Mouse (Mus musculus) forebrain, embryonic 16.5 days (tissue): ENCODE measurements around the gene Klk1b4. TPM values are rescaled to one million over a fixed set of nuclear protein-coding genes. Genes with fewer than 3 reads are reported as not detected.
"Not testable (repeated sequence)": the region's sequence is repeated elsewhere in the genome, so short reads cannot be mapped to it uniquely, and the experiment has no call there.

Source experiments
- ATAC-seq: fragments of 200-750 bp; cut with Nextera tagmentation; 2 replicates; pipeline ENCODE4 v1.8.0; 2017; ENCODE audit warnings: mild to moderate bottlenecking, moderate library complexity
- H3K27ac ChIP-seq: fragments of 300-500 bp; sonication (generic); 2 replicates; pipeline ENCODE4 v1.5.1; 2014; ENCODE audit warnings: low read length, control low read depth
- H3K27me3 ChIP-seq: fragments of 300-500 bp; sonication (generic); replicated peaks from 2 replicates; pipeline ENCODE4 v1.6.1; 2014; ENCODE audit warnings: low read length; ENCODE audit not compliant: control insufficient read depth, insufficient read depth
- H3K36me3 ChIP-seq: fragments of 300-500 bp; sonication (generic); 2 replicates; pipeline ENCODE4 v1.6.1; 2014; ENCODE audit not compliant: control insufficient read depth, insufficient read depth
- H3K4me1 ChIP-seq: fragments of 300-500 bp; sonication (generic); replicated peaks from 2 replicates; pipeline ENCODE4 v1.6.1; 2014; ENCODE audit warnings: low read length; ENCODE audit not compliant: control insufficient read depth, insufficient read depth
- H3K4me2 ChIP-seq: fragments of 300-500 bp; sonication (generic); 2 replicates; pipeline ENCODE4 v1.6.1; 2014; ENCODE audit warnings: mild to moderate bottlenecking, low read length, control low read depth
- H3K4me3 ChIP-seq: fragments of 300-500 bp; sonication (generic); replicated peaks from 2 replicates; pipeline ENCODE4 v1.5.1; 2014; ENCODE audit warnings: mild to moderate bottlenecking, low read length, control low read depth
- H3K9ac ChIP-seq: fragments of 300-500 bp; sonication (generic); replicated peaks from 2 replicates; pipeline ENCODE4 v1.6.1; 2014; ENCODE audit warnings: low read depth, low read length, control low read depth
- H3K9me3 ChIP-seq: fragments of 300-500 bp; sonication (generic); 2 replicates; pipeline ENCODE4 v1.6.1; 2016; ENCODE audit warnings: low read length; ENCODE audit not compliant: control insufficient read depth
- WGBS: fragments of 180-500 bp; shearing (Covaris S2); extraction: QIAGEN DNeasy Blood & Tissue Kit; methylation state at CpG from one replicate; pipeline ENCODE4 v1.1.7; 2014; 5-methylcytosine and 5-hydroxymethylcytosine counted together
- polyA plus RNA-seq: library from polyadenylated mRNA; unstranded; fragments of >200 nt; fragmentation: Nextera tagmentation; extraction: Ambion mirVana; gene quantifications from 2 replicates; pipeline ENCODE4 v1.2.1, GENCODE M21; 2015

Gene Klk1b4
- polyA plus RNA-seq, 1 experiment from 2014 or later = not detected

DNA sequence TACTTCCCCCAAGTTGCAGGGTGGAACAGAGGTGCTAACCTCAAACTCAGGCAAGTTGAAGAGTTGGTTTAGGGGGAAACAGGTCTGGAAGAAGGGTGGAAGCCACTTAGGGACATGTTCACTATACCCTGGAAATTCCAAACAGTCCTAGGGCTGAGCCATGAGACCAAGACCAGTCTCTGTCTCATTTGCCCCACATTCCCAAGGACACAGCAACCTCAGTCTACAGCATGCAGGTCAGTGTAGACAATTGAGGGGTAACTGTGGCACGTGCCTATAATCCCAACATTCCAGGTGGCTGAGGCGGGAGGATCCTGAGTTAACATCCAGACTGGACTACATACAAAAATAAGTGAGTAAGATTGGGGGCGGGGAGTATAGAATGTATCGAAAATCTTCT lies 42.0 kb downstream of the Klk1b4 start:
- WGBS = 95% methylated on average over 4 of the region's 4 CpGs
- Histone ChIP-seq H3K27ac (no peak overlapping the region), H3K9ac (no peak overlapping the region), H3K36me3 (peaks cover 31% of the 10 kb centered on the region), H3K4me1 (peaks cover 25% of the 10 kb centered on the region), H3K9me3 (no peaks in the 10 kb centered on the region), H3K4me3 (no peak overlapping the region), H3K4me2 (no peak overlapping the region), H3K27me3 (no peaks in the 10 kb centered on the region)
- ATAC-seq = no peak

DNA sequence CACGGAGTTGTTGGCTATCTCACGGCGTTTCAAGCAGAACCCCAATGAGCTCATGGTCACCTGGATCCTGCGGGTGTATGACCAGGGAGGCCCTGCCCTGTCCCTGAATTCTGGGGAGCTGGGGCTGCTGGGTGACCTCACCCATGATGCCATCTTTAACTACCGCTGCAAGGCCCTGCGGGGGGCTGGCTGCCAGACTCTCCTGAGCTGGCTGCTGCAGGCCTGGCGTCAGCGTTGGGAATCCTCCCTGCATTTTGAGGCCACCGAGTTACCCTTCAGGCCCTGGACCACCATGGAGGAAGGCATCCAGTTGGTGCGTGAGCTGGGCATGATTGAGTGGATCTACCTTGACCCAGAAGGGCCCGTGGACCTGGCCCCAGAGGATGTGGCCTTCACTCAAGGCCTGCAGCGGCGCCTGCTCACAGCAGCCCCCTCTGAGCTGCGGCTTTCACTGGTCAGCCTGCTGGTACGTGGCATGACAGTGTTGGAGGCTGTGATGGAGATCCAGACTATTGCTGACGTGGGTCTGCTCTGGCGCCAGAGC lies 43.6 kb downstream of the Klk1b4 start:
- Histone ChIP-seq H3K36me3 (peaks cover 31% of the 10 kb centered on the region), H3K4me1 (peaks cover 20% of the 10 kb centered on the region)
- H3K9me3 ChIP-seq, H3K4me3 ChIP-seq, H3K27me3 ChIP-seq, H3K9ac ChIP-seq, H3K4me2 ChIP-seq, H3K27ac ChIP-seq, ATAC-seq: not testable (repeated sequence)
- WGBS = 90% methylated on average over 17 of the region's 17 CpGs

DNA sequence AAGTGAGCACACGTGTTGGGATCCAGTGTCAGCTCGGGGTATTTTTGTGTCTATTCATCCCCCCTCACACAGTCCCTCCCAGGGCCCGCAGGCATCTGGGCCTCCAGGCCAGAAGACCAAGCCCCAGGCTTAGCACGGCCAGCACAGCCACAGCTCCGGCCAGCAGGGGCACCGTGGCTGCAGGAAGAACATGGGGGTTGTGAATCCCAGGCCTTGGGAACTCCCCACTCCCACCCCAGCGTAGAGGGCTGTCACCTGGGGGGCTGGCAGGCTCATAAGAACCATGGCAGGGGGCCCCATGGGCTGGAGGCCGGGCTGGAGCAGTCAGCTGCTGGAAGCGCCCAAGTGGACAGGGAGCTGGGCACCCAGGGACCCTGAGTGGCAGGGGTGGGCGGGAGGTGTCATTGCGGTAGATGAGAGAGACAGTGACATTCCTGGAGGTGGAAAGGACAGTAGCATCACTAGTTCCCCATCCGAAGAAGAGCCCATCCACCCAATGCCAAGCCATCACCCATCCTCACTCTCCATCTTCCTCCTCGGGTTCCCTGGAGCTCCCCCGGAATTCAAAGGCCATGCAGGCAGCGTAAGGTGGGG lies 45.9 kb downstream of the Klk1b4 start:
- H3K9ac ChIP-seq = no peak overlapping the region
- peaks cover 12% of the 10 kb centered on the region for H3K4me1 ChIP-seq
- H3K4me2 ChIP-seq = no peak overlapping the region
- no peak for ATAC-seq
- H3K4me3 ChIP-seq = no peak overlapping the region
- H3K36me3 ChIP-seq = peaks cover 29% of the 10 kb centered on the region
- H3K27ac ChIP-seq = no peak overlapping the region
- 67% methylated on average over 15 of the region's 15 CpGs for WGBS
- H3K27me3 ChIP-seq = no peaks in the 10 kb centered on the region
- no peaks in the 10 kb centered on the region for H3K9me3 ChIP-seq

DNA sequence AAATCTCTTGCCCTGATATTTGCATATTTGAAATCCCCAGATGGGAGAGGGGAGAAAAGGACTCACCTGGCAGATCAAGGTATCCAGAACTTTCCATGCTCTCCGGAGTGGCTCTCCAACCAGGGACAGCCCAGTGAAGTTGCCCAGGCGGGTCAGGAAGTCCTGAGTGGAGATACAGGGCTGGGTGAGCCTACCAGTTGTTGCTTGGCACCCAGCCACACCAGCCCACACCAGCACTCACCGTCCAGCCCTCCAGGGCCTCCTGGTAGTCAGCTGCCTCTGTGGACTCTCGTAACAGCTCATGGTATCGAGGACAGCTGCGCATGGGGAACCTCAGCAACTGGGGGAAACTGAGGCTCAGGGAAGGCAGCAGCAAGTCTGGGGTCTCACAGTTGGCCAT lies 47.7 kb downstream of the Klk1b4 start:
- Histone ChIP-seq H3K27me3 (no peaks in the 10 kb centered on the region), H3K9ac (no peak overlapping the region), H3K36me3 (peaks cover 15% of the 10 kb centered on the region), H3K4me1 (0 out of 2 replicates have a peak, but pooled peaks cover 3% of the 10 kb centered on the region), H3K4me2 (no peak overlapping the region), H3K4me3 (no peak overlapping the region), H3K9me3 (no peaks in the 10 kb centered on the region), H3K27ac (no peak overlapping the region)
- WGBS = 82% methylated on average over 6 of the region's 6 CpGs
- ATAC-seq = no peak

DNA sequence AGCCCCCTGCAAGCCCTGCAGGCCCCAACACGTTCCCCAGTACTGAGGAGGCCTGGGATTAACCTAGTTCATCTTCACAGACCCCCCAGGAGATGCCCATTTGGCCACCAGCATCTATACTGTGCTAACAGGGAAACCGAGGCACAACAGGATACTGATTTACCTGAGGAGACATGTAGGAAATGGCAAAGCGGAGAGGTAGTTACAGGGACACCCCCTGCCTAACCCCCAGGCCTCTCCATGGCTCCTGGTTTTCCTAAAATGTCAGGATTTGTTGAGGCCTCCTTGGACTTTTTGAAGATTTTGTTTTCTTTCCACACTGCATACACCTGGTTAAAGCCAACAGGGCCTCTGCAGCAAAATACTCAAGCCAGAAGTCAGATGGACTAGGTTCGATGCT lies 50.0 kb downstream of the Klk1b4 start, which contains the start of gene Acp4:
Gene Acp4, minus strand, starts transcription at position 101 of the 400 bp plus-strand sequence.
- H3K4me2 ChIP-seq = no peak within 1 kb of the TSS
- H3K9me3 ChIP-seq = no peaks in the 10 kb centered on the region
- no peak within 1 kb of the TSS for H3K9ac ChIP-seq
- peaks cover 4% of the 10 kb centered on the region; the same call in 1 of the 2 replicates for H3K27me3 ChIP-seq
- H3K36me3 ChIP-seq = peaks cover 7% of the 10 kb centered on the region
- 79% methylated on average over 4 of the region's 4 CpGs for WGBS
- H3K4me1 ChIP-seq = 0 out of 2 replicates have a peak, but pooled peaks cover 3% of the 10 kb centered on the region
- ATAC-seq = no peak
- no peak within 1 kb of the TSS for H3K27ac ChIP-seq
- no peak within 1 kb of the TSS for H3K4me3 ChIP-seq

DNA sequence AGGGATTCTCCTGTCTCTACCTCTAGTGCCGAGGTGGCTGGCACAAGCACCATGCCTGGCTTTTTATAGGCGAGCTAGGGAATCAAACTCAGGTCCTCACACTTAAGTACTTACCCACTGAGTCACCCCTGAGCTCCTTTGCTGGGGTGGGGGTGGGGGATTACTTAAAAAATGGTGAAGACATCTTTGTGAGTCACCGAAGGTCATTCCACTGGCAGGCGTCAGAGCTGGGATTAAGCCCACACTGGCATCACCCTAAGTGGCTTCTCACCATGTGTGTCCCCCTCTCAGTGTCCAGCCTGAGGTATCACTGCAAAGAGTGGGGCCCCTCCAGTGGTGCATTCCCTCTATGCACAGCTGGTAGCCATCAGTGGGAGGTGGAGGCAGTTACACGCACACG lies 53.2 kb downstream of the Klk1b4 start:
- Histone ChIP-seq H3K27me3 (peaks cover 4% of the 10 kb centered on the region; the same call in 1 of the 2 replicates), H3K4me2 (no peak overlapping the region), H3K4me3 (no peak overlapping the region), H3K4me1 (peaks cover 6% of the 10 kb centered on the region), H3K27ac (no peak overlapping the region), H3K9me3 (no peaks in the 10 kb centered on the region), H3K36me3 (no peaks in the 10 kb centered on the region), H3K9ac (no peak overlapping the region)
- 74% methylated on average over 6 of the region's 6 CpGs for WGBS
- no peak for ATAC-seq

DNA sequence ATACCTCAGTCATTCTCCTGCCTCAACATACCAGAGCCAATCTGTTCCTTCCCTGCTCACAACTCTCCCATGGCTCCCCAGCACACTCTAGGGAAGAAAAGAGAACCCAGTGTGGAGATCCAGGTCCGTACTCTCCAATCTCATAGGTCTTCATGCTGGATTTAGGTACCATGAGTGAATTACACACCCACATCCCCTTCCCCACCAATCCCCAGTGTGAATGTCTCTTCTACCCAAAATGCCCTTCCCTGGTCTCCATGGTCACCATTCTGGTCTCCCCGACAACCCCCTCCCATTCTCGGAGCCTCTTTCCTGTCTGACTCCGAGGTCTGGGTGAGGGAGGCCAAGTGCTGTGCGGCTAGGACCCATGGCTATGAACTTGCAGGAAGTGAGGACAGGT lies 53.9 kb downstream of the Klk1b4 start, which contains the start of gene Gm15517:
Gene Gm15517, plus strand, starts transcription at position 301 of the 400 bp plus-strand sequence.
- Histone ChIP-seq H3K9ac (no peak within 1 kb of the TSS), H3K4me2 (no peak within 1 kb of the TSS), H3K4me3 (no peak within 1 kb of the TSS), H3K4me1 (peaks cover 6% of the 10 kb centered on the region), H3K36me3 (no peaks in the 10 kb centered on the region), H3K9me3 (no peaks in the 10 kb centered on the region), H3K27ac (no peak within 1 kb of the TSS), H3K27me3 (peaks cover 4% of the 10 kb centered on the region; the same call in 1 of the 2 replicates)
- no peak for ATAC-seq
- WGBS = 52% methylated on average over 5 of the region's 5 CpGs

Other genes with a start within 250 kb of the Klk1b4 start
- not detected in 2 replicates for gene Klk1b1, start 240.7 kb upstream of the Klk1b4 start, polyA plus RNA-seq
- gene Klk1b9, start 231.4 kb upstream of the Klk1b4 start, polyA plus RNA-seq = not detected in 2 replicates
- gene Klk1b11, start 211.6 kb upstream of the Klk1b4 start, polyA plus RNA-seq = not detected in 2 replicates
- not detected in 2 replicates for gene Klk1b26, start 195.3 kb upstream of the Klk1b4 start, polyA plus RNA-seq
- gene Klk1b27, start 155.1 kb upstream of the Klk1b4 start, polyA plus RNA-seq = not detected in 2 replicates
- not detected in 2 replicates for gene Klk1b21, start 105.1 kb upstream of the Klk1b4 start, polyA plus RNA-seq
- gene Klk1b22, start 94.8 kb upstream of the Klk1b4 start, polyA plus RNA-seq = not detected in 2 replicates
- not detected in 2 replicates for gene Klk1b16, start 70.7 kb upstream of the Klk1b4 start, polyA plus RNA-seq
- gene Klk1b24, start 19.2 kb upstream of the Klk1b4 start, polyA plus RNA-seq = not detected in 2 replicates
- not detected in 2 replicates for gene Klk1b3, start 9.2 kb upstream of the Klk1b4 start, polyA plus RNA-seq
- gene Klk1b5, start 8.5 kb downstream of the Klk1b4 start, polyA plus RNA-seq = not detected in 2 replicates
- gene Klk1, start 17.9 kb downstream of the Klk1b4 start, polyA plus RNA-seq = not detected in 2 replicates
- not detected in 2 replicates for gene Gm36864, start 28.7 kb downstream of the Klk1b4 start, polyA plus RNA-seq
- 1.1 and 1.4 TPM in 2 replicates for gene 1700028J19Rik, start 39.3 kb downstream of the Klk1b4 start, polyA plus RNA-seq
- 240 and 264 TPM in 2 replicates for gene 2410002F23Rik, start 39.3 kb downstream of the Klk1b4 start, polyA plus RNA-seq
- not detected in 2 replicates for gene Acp4, start 49.9 kb downstream of the Klk1b4 start, polyA plus RNA-seq
- gene Gm15517, start 54.0 kb downstream of the Klk1b4 start, polyA plus RNA-seq = not detected in 2 replicates
- gene Clec11a, start 99.5 kb downstream of the Klk1b4 start, polyA plus RNA-seq = 3.5 and 4.4 TPM in 2 replicates
- 20.4 and 26.5 TPM in 2 replicates for gene Shank1, start 102.8 kb downstream of the Klk1b4 start, polyA plus RNA-seq
- gene Syt3, start 176.7 kb downstream of the Klk1b4 start, polyA plus RNA-seq = 27.2 and 37.2 TPM in 2 replicates
- 0.86 and 2.3 TPM in 2 replicates for gene 1700008O03Rik, start 178.4 kb downstream of the Klk1b4 start, polyA plus RNA-seq
- gene Lrrc4b, start 221.6 kb downstream of the Klk1b4 start, polyA plus RNA-seq = 10.6 and 12.6 TPM in 2 replicates